Mouse (Mus musculus) MEL (cell line): ENCODE results near the gene Slc22a15. TPM values are rescaled to one million over a fixed set of nuclear protein-coding genes. Genes with fewer than 3 reads are reported as not detected.

Experiments used
- DNase-seq: peaks from one replicate; pipeline ENCODE4 v3.0.0; 2011; ENCODE audit warnings: low read depth, low spot score
- H3K27ac ChIP-seq: 2 replicates; pipeline ENCODE4 v1.5.1; 2012; ENCODE audit warnings: low read depth, mild to moderate bottlenecking, control low read depth, low read length, moderate library complexity; ENCODE audit not compliant: control insufficient read depth
- H3K27me3 ChIP-seq, 2 experiments: fragments of 150-350 bp in 1 of 2; sonication (generic) in 1 of 2; 2 replicates each; pipeline ENCODE4 v1.6.1; 2012; ENCODE audit warnings: low read length in 2 of 2, mild to moderate bottlenecking in 2 of 2, improper control_type of control experiment in 1 of 2, moderate library complexity in 1 of 2; ENCODE audit not compliant: insufficient read depth in 2 of 2, control insufficient read depth in 1 of 2
- H3K36me3 ChIP-seq, 2 experiments: 2 replicates each; pipeline ENCODE4 v1.6.1; 2012 to 2014; ENCODE audit warnings: low read length in 2 of 2, improper control_type of control experiment in 1 of 2, inconsistent platforms in 1 of 2, mild to moderate bottlenecking in 1 of 2; ENCODE audit not compliant: insufficient read depth in 2 of 2, control insufficient read depth in 1 of 2
- H3K4me1 ChIP-seq, 2 experiments: fragments of 150-350 bp in 1 of 2; sonication (generic) in 1 of 2; 2 replicates each; pipeline ENCODE4 v1.6.1; 2012; ENCODE audit warnings: low read length in 2 of 2, improper control_type of control experiment in 1 of 2, mild to moderate bottlenecking in 1 of 2; ENCODE audit not compliant: insufficient read depth in 2 of 2, control insufficient read depth in 1 of 2
- H3K4me3 ChIP-seq, 2 experiments: fragments of 150-350 bp in 1 of 2; sonication (generic) in 1 of 2; 2 replicates each; pipeline ENCODE4 v1.5.1; 2012; ENCODE audit warnings: low read depth in 2 of 2, low read length in 2 of 2, mild to moderate bottlenecking in 2 of 2, moderate library complexity in 2 of 2, control low read depth in 1 of 2, improper control_type of control experiment in 1 of 2; ENCODE audit not compliant: control insufficient read depth in 1 of 2, insufficient read depth in 1 of 2
- H3K79me2 ChIP-seq: 2 replicates; pipeline ENCODE4 v1.6.1; 2012; ENCODE audit warnings: mild to moderate bottlenecking, low read length, moderate library complexity; ENCODE audit not compliant: control insufficient read depth, poor library complexity, insufficient read depth
- H3K9ac ChIP-seq: 2 replicates; pipeline ENCODE4 v1.6.1; 2012; ENCODE audit warnings: low read depth, mild to moderate bottlenecking, control low read depth, low read length, moderate library complexity; ENCODE audit not compliant: control insufficient read depth, poor library complexity, severe bottlenecking
- H3K9me3 ChIP-seq: fragments of 150-350 bp; sonication (generic); replicated peaks from 2 replicates; pipeline ENCODE4 v1.6.1; 2012; ENCODE audit warnings: mild to moderate bottlenecking, low read length, improper control_type of control experiment, moderate library complexity; ENCODE audit not compliant: insufficient read depth
- BHLHE40 ChIP-seq: IDR thresholded peaks from 2 replicates; pipeline ENCODE4 v1.6.1; 2012; ENCODE audit warnings: low read depth, mild to moderate bottlenecking, inconsistent platforms, low read length, improper control_type of control experiment, borderline replicate concordance
- CHD2 ChIP-seq: IDR thresholded peaks from 2 replicates; pipeline ENCODE4 v1.6.1; 2011; ENCODE audit warnings: low read length, improper control_type of control experiment
- CTCF ChIP-seq, 3 experiments: IDR thresholded peaks in 2 of 3; conservative IDR thresholded peaks in 1 of 3; 2 replicates each; pipeline ENCODE4 v1.5.1; 2011 to 2012; ENCODE audit warnings: low read length in 3 of 3, low read depth in 2 of 3, mild to moderate bottlenecking in 2 of 3, improper control_type of control experiment in 1 of 3, inconsistent platforms in 1 of 3, mixed read lengths in 1 of 3, moderate library complexity in 1 of 3; ENCODE audit not compliant: control insufficient read depth in 1 of 3, insufficient read depth in 1 of 3, poor library complexity in 1 of 3, severe bottlenecking in 1 of 3
- E2F4 ChIP-seq: IDR thresholded peaks from 2 replicates; pipeline ENCODE4 v1.6.1; 2011; ENCODE audit warnings: low read depth, low read length, improper control_type of control experiment, borderline replicate concordance
- EP300 ChIP-seq, 2 experiments: IDR thresholded peaks; 2 replicates each; pipeline ENCODE4 v1.6.1; 2011; ENCODE audit warnings: improper control_type of control experiment in 2 of 2, low read length in 2 of 2, low read depth in 1 of 2, mild to moderate bottlenecking in 1 of 2
- GABPA ChIP-seq: IDR thresholded peaks from 2 replicates; pipeline ENCODE4 v1.6.1; 2012; ENCODE audit warnings: low read depth, mild to moderate bottlenecking, inconsistent platforms, low read length, improper control_type of control experiment, moderate library complexity
- MAFK ChIP-seq: IDR thresholded peaks from 2 replicates; pipeline ENCODE4 v1.6.1; 2011; ENCODE audit warnings: low read depth, mild to moderate bottlenecking, low read length, improper control_type of control experiment, borderline replicate concordance
- MAX ChIP-seq: IDR thresholded peaks from 2 replicates; pipeline ENCODE4 v1.6.1; 2011; ENCODE audit warnings: low read length, improper control_type of control experiment
- MYC ChIP-seq: IDR thresholded peaks from 2 replicates; pipeline ENCODE4 v1.6.1; 2011; ENCODE audit warnings: low read depth, mild to moderate bottlenecking, low read length, improper control_type of control experiment, moderate library complexity
- POLR2A ChIP-seq, 2 experiments: IDR thresholded peaks; 2 replicates each; pipeline ENCODE4 v1.6.1; 2011 to 2012; ENCODE audit warnings: low read length in 2 of 2, mild to moderate bottlenecking in 2 of 2, control low read depth in 1 of 2, improper control_type of control experiment in 1 of 2, low read depth in 1 of 2, moderate library complexity in 1 of 2; ENCODE audit not compliant: control insufficient read depth in 1 of 2, insufficient read depth in 1 of 2, poor library complexity in 1 of 2
- RCOR1 ChIP-seq: IDR thresholded peaks from 2 replicates; pipeline ENCODE4 v1.6.1; 2012; ENCODE audit warnings: low read depth, mild to moderate bottlenecking, inconsistent platforms, low read length, improper control_type of control experiment
- SIN3A ChIP-seq: IDR thresholded peaks from 2 replicates; pipeline ENCODE4 v1.6.1; 2012; ENCODE audit warnings: low read length, improper control_type of control experiment, inconsistent platforms
- TAL1 ChIP-seq: IDR thresholded peaks from 2 replicates; pipeline ENCODE4 v1.6.1; 2012; ENCODE audit warnings: mild to moderate bottlenecking, inconsistent platforms, low read length, moderate library complexity, mixed read lengths
- UBTF ChIP-seq: IDR thresholded peaks from 2 replicates; pipeline ENCODE4 v1.6.1; 2012; ENCODE audit warnings: low read depth, mild to moderate bottlenecking, inconsistent platforms, low read length, improper control_type of control experiment, moderate library complexity, borderline replicate concordance; ENCODE audit not compliant: insufficient read depth
- USF1 ChIP-seq: IDR thresholded peaks from 2 replicates; pipeline ENCODE4 v1.6.1; 2014; ENCODE audit warnings: low read depth, mild to moderate bottlenecking, inconsistent platforms, low read length, improper control_type of control experiment, moderate library complexity
- ZKSCAN1 ChIP-seq: IDR thresholded peaks from 2 replicates; pipeline ENCODE4 v1.6.1; 2012; ENCODE audit warnings: low read depth, mild to moderate bottlenecking, inconsistent platforms, low read length, improper control_type of control experiment, moderate library complexity
- ZNF384 ChIP-seq: IDR thresholded peaks from 2 replicates; pipeline ENCODE4 v1.6.1; 2012; ENCODE audit warnings: low read depth, mild to moderate bottlenecking, inconsistent platforms, low read length, improper control_type of control experiment
- polyA plus RNA-seq, 2 experiments: library from polyadenylated mRNA; stranded (reverse) in 1 of 2; unstranded in 1 of 2; fragments of >175 nt in 1 of 2; fragments of >200 nt in 1 of 2; gene quantifications; 2 replicates each; pipeline versions ENCODE4 v1.2.1 to v1.2.4; 2012; ENCODE audit warnings: low replicate concordance in 2 of 2, low read depth in 1 of 2; ENCODE audit not compliant: insufficient read length in 2 of 2, insufficient read depth in 1 of 2, missing spikeins in 1 of 2
- total RNA-seq: library from RNA; depleted of rRNA; stranded (reverse); fragments of 300-350 nt; gene quantifications from 2 replicates; pipeline ENCODE4 v1.2.3, GENCODE M21; 2012

The Slc22a15 gene
- total and polyA plus RNA-seq, 3 experiments: 2.2 to 7.9 TPM; not detected in 1

DNA sequence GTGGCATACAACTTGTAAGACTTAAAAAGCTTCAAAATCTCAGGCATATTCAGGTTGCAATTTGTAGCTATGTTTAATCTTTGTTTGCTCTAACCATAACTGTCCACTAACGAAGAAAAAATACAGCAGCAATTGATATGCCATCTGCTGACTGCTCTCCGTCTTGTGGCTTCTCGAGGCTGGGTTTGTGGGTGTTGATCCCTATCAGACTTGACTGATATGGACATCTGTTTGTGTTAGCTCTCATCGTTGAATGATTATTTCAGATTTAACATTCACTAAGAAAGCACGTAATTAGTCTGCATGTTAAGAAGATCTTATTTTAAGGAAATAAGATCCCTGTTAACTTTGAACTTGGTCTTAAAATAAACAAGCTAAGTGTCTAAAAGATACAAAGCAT, 7.7 kb downstream of the Slc22a15 start:
- Histone ChIP-seq H3K27me3 (no peaks in the 10 kb centered on the region), H3K79me2 (no peaks in the 10 kb centered on the region), H3K36me3 (no peaks in the 10 kb centered on the region; a peak in 1 of 4 replicates), H3K9me3 (no peaks in the 10 kb centered on the region), H3K4me1 (peaks cover 0 to 2% of the 10 kb centered on the region in 2 experiments; a peak in 1 of 4 replicates), H3K4me3 (no peak overlapping the region), H3K9ac (no peak overlapping the region), H3K27ac (no peak overlapping the region)
- no peak for DNase-seq
- no peak for TF ChIP-seq ZKSCAN1
- no peak for TF ChIP-seq BHLHE40
- no peak for TF ChIP-seq E2F4
- no peak for TF ChIP-seq CHD2
- no peak for TF ChIP-seq MAX
- no peak for TF ChIP-seq USF1
- no peak for TF ChIP-seq POLR2A (IDR thresholded peaks at IDR 0.05; ENCODE audit: control insufficient read depth in 1 of 2, insufficient read depth in 1 of 2, low read depth in 1 of 2, low read length in 2 of 2, poor library complexity in 1 of 2)
- no peak for TF ChIP-seq GABPA
- no peak for TF ChIP-seq TAL1
- no peak for TF ChIP-seq UBTF
- no peak for TF ChIP-seq ZNF384
- no peak for TF ChIP-seq CTCF (IDR thresholded peaks at IDR 0.05 in 2 of 3, conservative IDR thresholded peaks at IDR 0.05 in 1 of 3; ENCODE audit: control insufficient read depth in 1 of 3, insufficient read depth in 1 of 3, low read depth in 2 of 3, low read length in 3 of 3, poor library complexity in 1 of 3, severe bottlenecking in 1 of 3)
- TF ChIP-seq MYC: no peak

DNA sequence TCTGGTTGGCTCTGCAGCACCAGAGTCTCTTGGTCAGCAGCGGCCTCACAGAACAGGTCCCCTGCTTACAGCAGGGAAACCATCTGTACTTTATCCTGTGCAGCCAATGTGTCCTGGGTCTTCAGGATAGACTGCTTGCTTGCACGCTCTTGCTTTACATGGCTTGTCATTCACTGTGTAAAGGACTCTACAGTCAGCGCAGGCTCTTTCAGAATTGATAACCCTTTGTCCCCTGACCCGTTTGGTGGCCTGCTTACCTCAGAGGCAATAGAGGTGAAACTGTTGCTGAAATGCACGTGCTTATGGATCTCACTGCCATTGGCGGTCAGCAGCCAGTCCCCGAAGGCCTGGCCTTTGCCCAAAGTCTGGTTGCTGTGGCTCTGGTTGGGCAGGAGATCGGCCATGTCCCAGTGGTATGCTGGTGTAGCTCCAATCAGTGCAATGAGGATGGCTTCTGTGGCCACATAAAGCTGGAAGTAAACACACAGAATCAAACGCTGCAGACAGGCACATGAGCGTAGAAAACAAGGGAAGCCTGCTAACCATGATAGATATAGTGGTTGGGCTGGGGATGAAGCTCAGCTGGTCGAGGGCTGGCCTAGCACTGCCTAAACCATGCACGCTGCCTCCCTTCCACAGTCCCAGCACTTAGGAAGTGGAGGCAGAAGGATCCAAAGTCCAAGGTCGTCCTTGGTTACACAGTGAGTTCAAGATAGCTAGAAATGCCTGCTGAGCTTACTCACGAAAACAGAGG, 9.0 kb downstream of the Slc22a15 start:
- Histone ChIP-seq H3K9me3 (no peaks in the 10 kb centered on the region), H3K4me1 (peaks cover 0 to 2% of the 10 kb centered on the region in 2 experiments; a peak in 1 of 4 replicates), H3K27ac (no peak overlapping the region), H3K9ac (no peak overlapping the region), H3K27me3 (no peaks in the 10 kb centered on the region), H3K4me3 (no peak overlapping the region), H3K79me2 (no peaks in the 10 kb centered on the region), H3K36me3 (no peaks in the 10 kb centered on the region; a peak in 1 of 4 replicates)
- TF ChIP-seq EP300 (IDR thresholded peaks at IDR 0.05; ENCODE audit: low read depth in 1 of 2, low read length in 2 of 2) (no peak), SIN3A (no peak), MAX (no peak), MAFK (no peak), RCOR1 (no peak), ZNF384 (no peak), CTCF (IDR thresholded peaks at IDR 0.05 in 2 of 3, conservative IDR thresholded peaks at IDR 0.05 in 1 of 3; ENCODE audit: control insufficient read depth in 1 of 3, insufficient read depth in 1 of 3, low read depth in 2 of 3, low read length in 3 of 3, poor library complexity in 1 of 3, severe bottlenecking in 1 of 3) (no peak), GABPA (no peak)
- no peak for DNase-seq
